Mouse (Mus musculus) right cerebral cortex, adult 2 months (tissue): ENCODE results near the gene Acan.
A peak's percentile ranks its signal among the peaks of the same experiment; 100 is the strongest.

ENCODE experiments used
- DNase-seq, 2 experiments: peaks; one replicate each; pipeline ENCODE4 v3.0.0; 2021 to 2022; ENCODE audit warnings: low spot score in 2 of 2

Gene Acan

GRCm38 (mm10) chr7:79053383-79053889, at the start of gene Acan:
Gene Acan (plus strand): TSS chr7:79053483.
- DNase-seq, result no peak

- no peak for DNase-seq
Observed at GRCm38 (mm10) chr7:79021293-79021905, 31.9 kb upstream of the Acan start.

- no peak for DNase-seq
Observed at GRCm38 (mm10) chr7:79029138-79029537, 24.1 kb upstream of the Acan start.

GRCm38 (mm10) chr7:79033745-79034144, 19.5 kb upstream of the Acan start:
- DNase-seq, result no peak

- no peak for DNase-seq
Observed at GRCm38 (mm10) chr7:79034521-79034920, 18.8 kb upstream of the Acan start.

GRCm38 (mm10) chr7:79052081-79052480, 1.2 kb upstream of the Acan start:
- no peak for DNase-seq

- peak in 1 of 2 experiments; percentile 4 for DNase-seq
Observed at GRCm38 (mm10) chr7:79052521-79053382, 531 bp upstream of the Acan start.

- DNase-seq, result no peak
Observed at GRCm38 (mm10) chr7:79054111-79054510, 828 bp downstream of the Acan start.

GRCm38 (mm10) chr7:79058546-79058945, 5.3 kb downstream of the Acan start:
- DNase-seq, result no peak

GRCm38 (mm10) chr7:79067466-79067865, 14.2 kb downstream of the Acan start:
- no peak for DNase-seq

GRCm38 (mm10) chr7:79068231-79068630, 14.9 kb downstream of the Acan start:
- DNase-seq, result no peak

GRCm38 (mm10) chr7:79079212-79079611, 25.9 kb downstream of the Acan start:
- no peak for DNase-seq

- DNase-seq, result peak; percentile 74 to 80
Observed at GRCm38 (mm10) chr7:79080572-79081399, 27.5 kb downstream of the Acan start.

GRCm38 (mm10) chr7:79089111-79089510, 35.8 kb downstream of the Acan start:
- DNase-seq, result peak; percentile 10 to 26

- no peak for DNase-seq
Observed at GRCm38 (mm10) chr7:79096492-79096891, 43.2 kb downstream of the Acan start.

- no peak for DNase-seq
Observed at GRCm38 (mm10) chr7:79113848-79114247, 60.6 kb downstream of the Acan start.

- DNase-seq, result peak; percentile 38 to 53
Observed at GRCm38 (mm10) chr7:79123465-79123864, 70.2 kb downstream of the Acan start.

GRCm38 (mm10) chr7:79129883-79130282, 76.6 kb downstream of the Acan start:
- no peak for DNase-seq

GRCm38 (mm10) chr7:79130385-79130784, 77.1 kb downstream of the Acan start:
- DNase-seq, result no peak

GRCm38 (mm10) chr7:79130843-79131444, 77.7 kb downstream of the Acan start, which contains the start of gene Hapln3:
Gene Hapln3 (minus strand): TSS chr7:79131018.
- no peak for DNase-seq

- DNase-seq, result no peak
Observed at GRCm38 (mm10) chr7:79133391-79133790, 80.1 kb downstream of the Acan start.
